Mouse (Mus musculus) megakaryocyte, embryonic 14.5 days (primary cell): ENCODE data around the gene Amot. TPM values are rescaled to one million over a fixed set of nuclear protein-coding genes. Genes with fewer than 3 reads are reported as not detected.

Experiments used
- H3K27me3 ChIP-seq: replicated peaks from 2 replicates; pipeline ENCODE3; 2012; ENCODE audit warnings: inconsistent platforms
- H3K36me3 ChIP-seq: replicated peaks from 2 replicates; pipeline ENCODE3; 2012; ENCODE audit warnings: low read length, inconsistent platforms, mixed read lengths
- H3K4me1 ChIP-seq: 2 replicates; pipeline ENCODE4 v1.6.1; 2012; ENCODE audit warnings: inconsistent platforms
- H3K4me3 ChIP-seq: replicated peaks from 2 replicates; pipeline ENCODE3; 2012; ENCODE audit warnings: moderate library complexity, mild to moderate bottlenecking, inconsistent platforms
- H3K9me3 ChIP-seq: 2 replicates; pipeline ENCODE4 v1.6.1; 2012; ENCODE audit warnings: inconsistent platforms
- FLI1 ChIP-seq: IDR thresholded peaks from 2 replicates; pipeline ENCODE4 v1.6.1; 2012; ENCODE audit warnings: low read length, inconsistent platforms, mixed read lengths
- GATA1 ChIP-seq: IDR thresholded peaks from 3 replicates; pipeline ENCODE4 v1.6.1; 2012; ENCODE audit warnings: mixed read lengths, low read length, inconsistent platforms, borderline replicate concordance
- polyA plus RNA-seq: library from polyadenylated mRNA; stranded (reverse); fragments of >175 nt; gene quantifications from 2 replicates; pipeline ENCODE4 v1.2.3, GENCODE M21; 2012; ENCODE audit warnings: low replicate concordance; ENCODE audit not compliant: insufficient read depth

The Amot gene
- polyA plus RNA-seq, 1 experiment = 0.17 TPM

DNA sequence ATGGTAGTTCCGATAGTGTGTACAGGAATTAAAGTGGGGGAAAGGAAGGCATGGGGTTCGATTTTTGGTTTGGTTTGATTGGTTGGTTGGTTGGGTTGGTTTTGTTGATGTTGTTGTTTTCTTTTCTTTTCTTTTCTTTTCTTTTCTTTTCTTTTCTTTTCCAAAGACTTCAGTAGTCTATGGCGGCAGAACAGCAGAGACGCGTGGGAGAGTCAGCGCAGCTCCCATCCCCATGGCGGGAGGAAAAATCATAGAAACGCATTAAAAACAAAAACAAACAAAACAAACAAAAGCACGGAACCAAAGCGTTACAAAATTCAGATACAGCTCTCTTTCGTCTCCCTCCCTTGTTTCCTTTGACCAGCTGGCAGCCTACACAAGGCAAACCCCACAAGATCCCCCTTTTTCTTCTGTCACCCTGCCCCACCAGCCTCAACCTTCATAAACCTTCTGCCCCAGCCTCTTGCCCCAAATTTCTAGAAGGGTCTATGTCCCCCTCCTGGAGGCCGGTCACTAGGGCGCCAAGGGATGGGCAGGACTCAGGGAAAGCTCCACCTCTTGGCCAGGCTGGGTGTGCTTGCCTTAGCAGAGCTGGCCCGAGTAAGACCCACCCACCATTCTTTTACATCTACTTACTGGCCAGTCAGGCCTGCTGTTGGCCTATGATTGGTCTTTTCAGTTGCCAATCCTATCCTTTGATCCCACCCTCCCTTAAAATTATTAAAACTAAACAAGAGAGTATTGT is 648 bp upstream of the Amot start:
- H3K4me3 ChIP-seq = peak overlapping the region; percentile 93
- no peaks in the 10 kb centered on the region for H3K36me3 ChIP-seq
- TF ChIP-seq FLI1 (no peak), GATA1 (no peak)
- H3K9me3 ChIP-seq = no peaks in the 10 kb centered on the region
- peaks cover 19% of the 10 kb centered on the region for H3K27me3 ChIP-seq
- H3K4me1 ChIP-seq = 0 out of 2 replicates have a peak, but pooled peaks cover 3% of the 10 kb centered on the region

GRCm38 (mm10) chrX:145501666-145502355 is 3.2 kb downstream of the Amot start:
- TF ChIP-seq GATA1 = no peak
- TF ChIP-seq FLI1 = no peak
- Histone ChIP-seq H3K9me3 (no peaks in the 10 kb centered on the region), H3K4me1 (0 out of 2 replicates have a peak, but pooled peaks cover 3% of the 10 kb centered on the region), H3K36me3 (no peaks in the 10 kb centered on the region), H3K4me3 (no peak overlapping the region), H3K27me3 (peaks cover 21% of the 10 kb centered on the region)

DNA sequence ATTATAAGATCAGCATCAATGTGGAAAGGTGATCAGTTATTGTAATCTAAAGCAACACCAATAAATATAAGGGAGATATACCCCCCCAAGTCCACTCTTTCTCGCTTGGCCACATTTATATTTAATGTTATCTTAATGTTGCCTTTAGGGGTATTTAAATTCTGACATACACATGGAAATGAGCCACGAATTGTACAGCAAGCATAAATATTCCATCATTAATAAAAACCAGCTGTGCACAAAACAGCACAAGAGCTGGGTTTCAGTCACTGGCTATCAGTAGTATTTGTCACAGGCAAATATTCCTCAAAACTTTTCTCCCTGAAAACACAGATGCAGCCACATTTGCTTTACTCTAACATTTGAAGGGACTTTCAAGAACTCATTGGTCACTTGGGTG is 5.9 kb downstream of the Amot start:
- no peaks in the 10 kb centered on the region for H3K4me1 ChIP-seq
- TF ChIP-seq FLI1 = no peak
- no peak for TF ChIP-seq GATA1
- H3K9me3 ChIP-seq = no peaks in the 10 kb centered on the region
- H3K36me3 ChIP-seq = no peaks in the 10 kb centered on the region
- H3K27me3 ChIP-seq = peaks cover 6% of the 10 kb centered on the region
- H3K4me3 ChIP-seq = no peak overlapping the region

- H3K36me3 ChIP-seq = no peaks in the 10 kb centered on the region
- H3K4me3 ChIP-seq = no peak overlapping the region
- H3K9me3 ChIP-seq = no peaks in the 10 kb centered on the region
- H3K4me1 ChIP-seq = no peaks in the 10 kb centered on the region
- no peak for TF ChIP-seq GATA1
- no peak for TF ChIP-seq FLI1
- peaks cover 4% of the 10 kb centered on the region for H3K27me3 ChIP-seq
Measured at GRCm38 (mm10) chrX:145498691-145499090, 6.3 kb downstream of the Amot start.

- Histone ChIP-seq H3K4me3 (no peak overlapping the region), H3K36me3 (no peaks in the 10 kb centered on the region)
- TF ChIP-seq GATA1 = no peak
- no peak for TF ChIP-seq FLI1
Measured at GRCm38 (mm10) chrX:145497486-145497885, 7.5 kb downstream of the Amot start.

GRCm38 (mm10) chrX:145495381-145495780 is 9.6 kb downstream of the Amot start:
- Histone ChIP-seq H3K4me3 (no peak overlapping the region), H3K27me3 (peaks cover 4% of the 10 kb centered on the region), H3K36me3 (no peaks in the 10 kb centered on the region), H3K9me3 (no peaks in the 10 kb centered on the region), H3K4me1 (no peaks in the 10 kb centered on the region)
- no peak for TF ChIP-seq GATA1
- TF ChIP-seq FLI1 = no peak

More at GRCm38 (mm10) chrX:145497486-145497885, 7.5 kb downstream of the Amot start:
- no peaks in the 10 kb centered on the region for H3K4me1 ChIP-seq
- no peaks in the 10 kb centered on the region for H3K9me3 ChIP-seq
- H3K27me3 ChIP-seq = peaks cover 4% of the 10 kb centered on the region

DNA sequence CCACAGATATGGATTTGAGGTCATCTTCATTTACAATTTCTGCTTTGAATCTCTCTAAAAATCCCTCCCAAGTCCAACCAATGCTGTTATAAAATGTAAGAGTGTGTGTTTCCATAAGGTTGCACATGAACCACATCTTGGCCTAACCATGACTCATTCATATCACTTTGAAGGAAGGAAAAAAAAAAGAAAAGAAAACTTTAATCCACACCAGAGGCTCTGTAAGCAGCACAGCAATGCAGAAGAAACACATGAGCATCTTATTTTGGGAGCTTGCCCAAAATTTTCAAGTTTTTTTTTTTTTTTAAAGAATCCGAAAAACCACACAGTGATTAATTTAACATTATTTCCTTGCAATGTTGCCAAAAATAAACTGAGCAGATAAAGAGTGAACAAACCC is 14.2 kb downstream of the Amot start:
- H3K27me3 ChIP-seq = peaks cover 12% of the 10 kb centered on the region
- no peak for TF ChIP-seq GATA1
- no peak for TF ChIP-seq FLI1
- no peaks in the 10 kb centered on the region for H3K36me3 ChIP-seq

GRCm38 (mm10) chrX:145490417-145490816 is 14.6 kb downstream of the Amot start:
- H3K4me3 ChIP-seq = no peak overlapping the region
- no peaks in the 10 kb centered on the region for H3K36me3 ChIP-seq
- H3K9me3 ChIP-seq = no peaks in the 10 kb centered on the region

More for the DNA sequence above, 14.2 kb downstream of the Amot start:
- no peaks in the 10 kb centered on the region for H3K9me3 ChIP-seq
- H3K4me3 ChIP-seq = no peak overlapping the region
- peaks cover 3% of the 10 kb centered on the region; the same call in 1 of the 2 replicates for H3K4me1 ChIP-seq

DNA sequence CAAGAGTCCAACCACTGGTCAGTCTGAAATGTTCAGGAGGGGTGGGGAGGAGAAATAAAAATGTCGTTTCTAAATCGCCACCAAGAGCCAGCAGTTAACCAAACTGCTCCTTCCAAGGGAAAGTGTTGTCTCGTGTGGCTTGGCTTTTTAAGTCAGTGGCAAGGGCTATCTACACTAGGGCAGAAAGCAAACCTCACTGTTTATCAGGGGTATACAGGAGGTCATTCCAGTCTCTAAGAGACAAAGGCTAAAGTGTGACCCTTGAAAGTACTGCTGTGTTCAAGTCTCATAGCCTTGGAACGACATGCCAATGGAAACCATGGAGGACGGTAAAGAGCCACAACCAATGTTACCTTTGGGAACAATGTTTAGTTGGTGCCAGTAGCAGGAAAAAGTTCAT is 15.0 kb downstream of the Amot start:
- no peak for TF ChIP-seq FLI1
- TF ChIP-seq GATA1 = no peak
- Histone ChIP-seq H3K27me3 (peaks cover 12% of the 10 kb centered on the region), H3K36me3 (no peaks in the 10 kb centered on the region), H3K9me3 (no peaks in the 10 kb centered on the region), H3K4me3 (no peak overlapping the region), H3K4me1 (peaks cover 3% of the 10 kb centered on the region; the same call in 1 of the 2 replicates)

More at GRCm38 (mm10) chrX:145490417-145490816, 14.6 kb downstream of the Amot start:
- H3K4me1 ChIP-seq = peaks cover 3% of the 10 kb centered on the region; the same call in 1 of the 2 replicates
- TF ChIP-seq GATA1 (no peak), FLI1 (no peak)
- H3K27me3 ChIP-seq = peaks cover 12% of the 10 kb centered on the region

DNA sequence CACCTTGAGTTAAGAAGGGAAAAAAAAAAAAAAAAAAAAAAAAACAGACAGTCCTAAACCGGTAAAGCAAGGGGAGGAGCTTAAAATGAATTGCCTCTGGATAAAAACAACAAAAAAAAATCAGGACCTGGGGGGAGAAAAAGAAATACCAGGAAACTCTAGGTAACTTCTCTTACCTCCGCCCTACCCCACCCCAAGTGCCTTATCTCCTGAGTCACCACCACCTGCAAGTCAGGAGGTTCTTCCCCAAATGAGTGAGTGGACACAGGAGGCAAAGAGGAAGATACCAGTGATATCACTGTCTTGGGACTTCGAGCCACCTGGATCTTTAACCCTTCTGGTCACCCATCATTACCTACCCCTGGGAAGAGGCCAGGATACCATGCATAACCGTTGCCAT is 19.5 kb downstream of the Amot start:
- TF ChIP-seq GATA1 (no peak), FLI1 (no peak)
- no peak overlapping the region for H3K4me3 ChIP-seq
- peaks cover 11% of the 10 kb centered on the region for H3K27me3 ChIP-seq
- peaks cover 3% of the 10 kb centered on the region; the same call in 1 of the 2 replicates for H3K4me1 ChIP-seq
- no peaks in the 10 kb centered on the region for H3K9me3 ChIP-seq
- no peaks in the 10 kb centered on the region for H3K36me3 ChIP-seq
